Mouse (Mus musculus): ENCODE measurements around the gene Tdp1. TPM values are rescaled to one million over a fixed set of nuclear protein-coding genes. Genes with fewer than 3 reads are reported as not detected.

Gene Tdp1
- polyA plus RNA-seq, 1 experiment from 2014 or later, result 78.3 TPM

GRCm38 (mm10) chr12:99935403-99935802 is 51.1 kb downstream of the Tdp1 start:
- ATAC-seq (ENCODE audit: low FRiP score) (no peak), DNase-seq (ENCODE audit: low spot score, missing footprints) (no peak)
- H3K4me3 ChIP-seq (ENCODE audit: low read depth, low read length), result no peak overlapping the region
- H3K36me3 ChIP-seq (ENCODE audit: control insufficient read depth, insufficient read depth, low read length), result no peaks in the 10 kb centered on the region; the same call in 1 of the 2 replicates
- no peaks in the 10 kb centered on the region for H3K9me3 ChIP-seq (ENCODE audit: control insufficient read depth, low read length)
- H3K4me1 ChIP-seq (ENCODE audit: control insufficient read depth, insufficient read depth, low read length), result no peaks in the 10 kb centered on the region
- H3K27me3 ChIP-seq (ENCODE audit: control insufficient read depth, insufficient read depth, low read length), result no peaks in the 10 kb centered on the region
- no peak overlapping the region for H3K27ac ChIP-seq (ENCODE audit: low read depth, low read length)
- no peak overlapping the region for H3K4me2 ChIP-seq
- no peak overlapping the region for H3K9ac ChIP-seq (ENCODE audit: low read length)
- 91% methylated on average over 8 of the region's 8 CpGs for WGBS

- Histone ChIP-seq H3K4me2 (no peak overlapping the region), H3K4me1 (ENCODE audit: control insufficient read depth, insufficient read depth, low read length) (no peaks in the 10 kb centered on the region), H3K9me3 (ENCODE audit: control insufficient read depth, low read length) (no peaks in the 10 kb centered on the region), H3K9ac (ENCODE audit: low read length) (no peak overlapping the region), H3K36me3 (ENCODE audit: control insufficient read depth, insufficient read depth, low read length) (no peaks in the 10 kb centered on the region; the same call in 1 of the 2 replicates), H3K4me3 (ENCODE audit: low read depth, low read length) (no peak overlapping the region), H3K27me3 (ENCODE audit: control insufficient read depth, insufficient read depth, low read length) (no peaks in the 10 kb centered on the region), H3K27ac (ENCODE audit: low read depth, low read length) (no peak overlapping the region)
- 86% methylated on average over 4 of the region's 4 CpGs for WGBS
- ATAC-seq (ENCODE audit: low FRiP score) (no peak), DNase-seq (ENCODE audit: low spot score, missing footprints) (no peak)
Measured at GRCm38 (mm10) chr12:99938476-99938875, 54.2 kb downstream of the Tdp1 start.

- H3K9ac ChIP-seq (ENCODE audit: low read length), result no peak overlapping the region
- H3K4me2 ChIP-seq, result no peak overlapping the region
- H3K27me3 ChIP-seq (ENCODE audit: control insufficient read depth, insufficient read depth, low read length), result no peaks in the 10 kb centered on the region
- no peak for DNase-seq (ENCODE audit: low spot score, missing footprints)
- no peak overlapping the region for H3K4me3 ChIP-seq (ENCODE audit: low read depth, low read length)
- H3K4me1 ChIP-seq (ENCODE audit: control insufficient read depth, insufficient read depth, low read length), result no peaks in the 10 kb centered on the region
- H3K9me3 ChIP-seq (ENCODE audit: control insufficient read depth, low read length), result no peaks in the 10 kb centered on the region
- no peaks in the 10 kb centered on the region; the same call in 1 of the 2 replicates for H3K36me3 ChIP-seq (ENCODE audit: control insufficient read depth, insufficient read depth, low read length)
- no peak overlapping the region for H3K27ac ChIP-seq (ENCODE audit: low read depth, low read length)
- no peak for ATAC-seq (ENCODE audit: low FRiP score)
- 92% methylated on average over 6 of the region's 6 CpGs for WGBS
Measured at GRCm38 (mm10) chr12:99939179-99939578, 54.9 kb downstream of the Tdp1 start.

- ATAC-seq (ENCODE audit: low FRiP score), result no peak
- WGBS, result 76% methylated on average over 7 of the region's 7 CpGs
Measured at GRCm38 (mm10) chr12:99940704-99941103, 56.4 kb downstream of the Tdp1 start.

GRCm38 (mm10) chr12:99942441-99942840 is 58.1 kb downstream of the Tdp1 start:
- H3K9me3 ChIP-seq (ENCODE audit: control insufficient read depth, low read length), result no peaks in the 10 kb centered on the region
- H3K27ac ChIP-seq (ENCODE audit: low read depth, low read length), result no peak overlapping the region
- no peaks in the 10 kb centered on the region for H3K4me1 ChIP-seq (ENCODE audit: control insufficient read depth, insufficient read depth, low read length)
- no peaks in the 10 kb centered on the region for H3K36me3 ChIP-seq (ENCODE audit: control insufficient read depth, insufficient read depth, low read length)
- H3K9ac ChIP-seq (ENCODE audit: low read length), result no peak overlapping the region
- DNase-seq (ENCODE audit: low spot score, missing footprints), result no peak
- H3K4me3 ChIP-seq (ENCODE audit: low read depth, low read length), result no peak overlapping the region
- no peak overlapping the region for H3K4me2 ChIP-seq
- 87% methylated on average over 8 of the region's 8 CpGs for WGBS
- no peak for ATAC-seq (ENCODE audit: low FRiP score)
- no peaks in the 10 kb centered on the region for H3K27me3 ChIP-seq (ENCODE audit: control insufficient read depth, insufficient read depth, low read length)

More at GRCm38 (mm10) chr12:99940704-99941103, 56.4 kb downstream of the Tdp1 start:
- no peak overlapping the region for H3K4me2 ChIP-seq
- H3K9ac ChIP-seq (ENCODE audit: low read length), result no peak overlapping the region
- H3K36me3 ChIP-seq (ENCODE audit: control insufficient read depth, insufficient read depth, low read length), result no peaks in the 10 kb centered on the region; the same call in 1 of the 2 replicates
- H3K27me3 ChIP-seq (ENCODE audit: control insufficient read depth, insufficient read depth, low read length), result no peaks in the 10 kb centered on the region
- H3K4me3 ChIP-seq (ENCODE audit: low read depth, low read length), result no peak overlapping the region
- no peak overlapping the region for H3K27ac ChIP-seq (ENCODE audit: low read depth, low read length)
- no peaks in the 10 kb centered on the region for H3K4me1 ChIP-seq (ENCODE audit: control insufficient read depth, insufficient read depth, low read length)
- no peaks in the 10 kb centered on the region for H3K9me3 ChIP-seq (ENCODE audit: control insufficient read depth, low read length)
- no peak for DNase-seq (ENCODE audit: low spot score, missing footprints)

- no peaks in the 10 kb centered on the region for H3K9me3 ChIP-seq (ENCODE audit: control insufficient read depth, low read length)
- H3K4me3 ChIP-seq (ENCODE audit: low read depth, low read length), result no peak overlapping the region
- H3K36me3 ChIP-seq (ENCODE audit: control insufficient read depth, insufficient read depth, low read length), result no peaks in the 10 kb centered on the region
- H3K4me1 ChIP-seq (ENCODE audit: control insufficient read depth, insufficient read depth, low read length), result no peaks in the 10 kb centered on the region
- no peak overlapping the region for H3K9ac ChIP-seq (ENCODE audit: low read length)
- H3K27ac ChIP-seq (ENCODE audit: low read depth, low read length), result no peak overlapping the region
- ATAC-seq (ENCODE audit: low FRiP score), result no peak
- no peaks in the 10 kb centered on the region for H3K27me3 ChIP-seq (ENCODE audit: control insufficient read depth, insufficient read depth, low read length)
- 57% methylated on average over 7 of the region's 7 CpGs for WGBS
- DNase-seq (ENCODE audit: low spot score, missing footprints), result peak; percentile 87
- H3K4me2 ChIP-seq, result no peak overlapping the region
Measured at GRCm38 (mm10) chr12:99952928-99953327, 68.6 kb downstream of the Tdp1 start.

GRCm38 (mm10) chr12:99956411-99956810 is 72.1 kb downstream of the Tdp1 start:
- no peaks in the 10 kb centered on the region for H3K36me3 ChIP-seq (ENCODE audit: control insufficient read depth, insufficient read depth, low read length)
- no peak for DNase-seq (ENCODE audit: low spot score, missing footprints)
- no peaks in the 10 kb centered on the region; the same call in 1 of the 2 replicates for H3K4me1 ChIP-seq (ENCODE audit: control insufficient read depth, insufficient read depth, low read length)
- 84% methylated on average over 7 of the region's 7 CpGs for WGBS
- no peak overlapping the region for H3K4me2 ChIP-seq
- H3K9ac ChIP-seq (ENCODE audit: low read length), result no peak overlapping the region
- H3K9me3 ChIP-seq (ENCODE audit: control insufficient read depth, low read length), result no peaks in the 10 kb centered on the region
- no peak overlapping the region for H3K27ac ChIP-seq (ENCODE audit: low read depth, low read length)
- no peaks in the 10 kb centered on the region for H3K27me3 ChIP-seq (ENCODE audit: control insufficient read depth, insufficient read depth, low read length)
- H3K4me3 ChIP-seq (ENCODE audit: low read depth, low read length), result no peak overlapping the region
- ATAC-seq (ENCODE audit: low FRiP score), result no peak

- H3K4me3 ChIP-seq (ENCODE audit: low read depth, low read length), result no peak overlapping the region
- H3K4me2 ChIP-seq, result no peak overlapping the region
- H3K36me3 ChIP-seq (ENCODE audit: control insufficient read depth, insufficient read depth, low read length), result no peaks in the 10 kb centered on the region
- WGBS, result 72% methylated on average over 9 of the region's 9 CpGs
- peaks cover 4% of the 10 kb centered on the region for H3K27me3 ChIP-seq (ENCODE audit: control insufficient read depth, insufficient read depth, low read length)
- DNase-seq (ENCODE audit: low spot score, missing footprints) (no peak), ATAC-seq (ENCODE audit: low FRiP score) (no peak)
- H3K9me3 ChIP-seq (ENCODE audit: control insufficient read depth, low read length), result no peaks in the 10 kb centered on the region
- H3K27ac ChIP-seq (ENCODE audit: low read depth, low read length), result no peak overlapping the region
- H3K4me1 ChIP-seq (ENCODE audit: control insufficient read depth, insufficient read depth, low read length), result no peaks in the 10 kb centered on the region; the same call in 1 of the 2 replicates
- H3K9ac ChIP-seq (ENCODE audit: low read length), result no peak overlapping the region
Measured at GRCm38 (mm10) chr12:99958068-99959060, 74.0 kb downstream of the Tdp1 start.

- Histone ChIP-seq H3K36me3 (ENCODE audit: control insufficient read depth, insufficient read depth, low read length) (no peaks in the 10 kb centered on the region), H3K27ac (ENCODE audit: low read depth, low read length) (no peak overlapping the region), H3K27me3 (ENCODE audit: control insufficient read depth, insufficient read depth, low read length) (peaks cover 14% of the 10 kb centered on the region), H3K4me1 (ENCODE audit: control insufficient read depth, insufficient read depth, low read length) (peaks cover 2% of the 10 kb centered on the region), H3K4me2 (no peak overlapping the region), H3K9ac (ENCODE audit: low read length) (no peak overlapping the region), H3K4me3 (ENCODE audit: low read depth, low read length) (no peak overlapping the region), H3K9me3 (ENCODE audit: control insufficient read depth, low read length) (no peaks in the 10 kb centered on the region)
- DNase-seq (ENCODE audit: low spot score, missing footprints) (no peak), ATAC-seq (ENCODE audit: low FRiP score) (no peak)
Measured at GRCm38 (mm10) chr12:99959291-99959690, 75.0 kb downstream of the Tdp1 start.

All from midbrain, embryonic 11.5 days (tissue).